Mouse (Mus musculus): ENCODE data around the gene Draxin.

The Draxin gene

GRCm38 (mm10) chr4:148083176-148083899 is 47.2 kb downstream of the Draxin start:
- DNase-seq (ENCODE audit: low spot score in 2 of 2): no peak

DNA sequence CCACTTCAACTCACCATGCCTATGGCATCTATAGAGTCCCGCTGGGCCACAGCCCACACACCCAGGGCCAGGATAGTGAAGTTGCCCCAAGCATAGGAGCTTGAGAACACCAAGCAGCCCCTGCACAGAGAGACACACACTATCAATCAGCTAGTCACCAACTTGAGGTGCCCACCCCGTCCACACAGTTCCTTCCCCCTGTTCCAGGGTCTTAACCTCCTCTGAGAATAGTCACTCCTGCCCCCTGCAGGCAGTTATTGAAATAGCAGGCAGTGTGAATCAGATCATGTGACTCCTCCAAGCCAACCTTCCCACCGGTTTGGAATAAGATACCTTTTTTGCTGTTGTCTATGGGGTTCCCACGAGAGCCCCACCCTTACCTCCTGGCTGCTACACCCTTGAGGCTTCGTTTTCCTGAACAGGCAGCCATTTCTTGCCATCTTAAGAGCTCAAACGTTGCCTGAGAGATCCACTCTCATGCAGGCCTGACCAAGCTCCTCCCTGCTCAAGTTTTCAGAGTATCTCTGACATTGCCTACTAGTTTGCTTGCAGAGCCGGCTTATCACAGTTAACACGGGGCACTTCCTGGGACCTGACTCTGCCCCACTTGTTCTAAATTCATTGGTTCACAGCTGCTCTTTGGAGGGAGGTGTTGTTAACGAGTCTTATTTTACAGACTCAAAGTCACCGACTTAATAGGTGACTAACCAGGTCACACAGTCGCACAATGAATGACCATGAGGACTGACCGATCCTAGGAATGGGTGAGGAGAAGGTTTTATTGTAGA is 48.0 kb downstream of the Draxin start:
- DNase-seq (ENCODE audit: low spot score in 2 of 2): peak; percentile 36 to 60

GRCm38 (mm10) chr4:148081201-148081600 is 49.3 kb downstream of the Draxin start:
- no peak for DNase-seq (ENCODE audit: low spot score in 2 of 2)

GRCm38 (mm10) chr4:148080597-148080973 is 49.9 kb downstream of the Draxin start:
- DNase-seq (ENCODE audit: low spot score in 2 of 2): no peak

DNA sequence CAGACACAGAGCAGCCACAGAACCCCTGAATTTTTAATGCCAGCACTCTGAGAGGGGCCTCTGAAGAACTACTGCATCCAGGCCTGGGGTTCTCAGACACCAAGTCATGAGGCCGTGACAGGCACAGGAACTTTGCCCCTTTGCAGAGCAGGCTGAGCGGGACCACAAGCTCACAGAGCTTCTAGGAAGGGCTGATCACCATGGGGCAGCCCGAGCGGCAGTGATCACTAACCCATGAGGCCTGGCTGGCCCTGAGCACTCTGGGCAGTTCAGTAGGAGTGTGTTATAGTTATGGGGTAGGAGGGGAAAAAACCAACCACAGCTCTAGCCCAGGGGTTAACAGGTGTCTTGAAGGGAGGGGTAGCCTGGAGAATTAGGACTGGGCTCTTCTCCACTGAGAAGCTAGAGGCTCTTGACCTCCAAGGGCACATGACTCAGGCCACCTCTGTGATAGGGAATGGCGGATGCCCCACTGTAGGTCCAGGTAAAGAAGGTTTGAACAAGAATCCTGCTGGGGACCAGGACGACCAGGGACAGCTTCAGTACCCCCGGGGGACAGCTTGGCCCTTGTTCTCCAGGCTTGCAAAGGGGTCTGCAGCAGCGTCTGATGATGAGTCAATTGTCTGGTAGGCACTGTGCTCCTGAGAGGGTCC is 50.4 kb downstream of the Draxin start:
- DNase-seq (ENCODE audit: low spot score in 2 of 2): no peak

DNA sequence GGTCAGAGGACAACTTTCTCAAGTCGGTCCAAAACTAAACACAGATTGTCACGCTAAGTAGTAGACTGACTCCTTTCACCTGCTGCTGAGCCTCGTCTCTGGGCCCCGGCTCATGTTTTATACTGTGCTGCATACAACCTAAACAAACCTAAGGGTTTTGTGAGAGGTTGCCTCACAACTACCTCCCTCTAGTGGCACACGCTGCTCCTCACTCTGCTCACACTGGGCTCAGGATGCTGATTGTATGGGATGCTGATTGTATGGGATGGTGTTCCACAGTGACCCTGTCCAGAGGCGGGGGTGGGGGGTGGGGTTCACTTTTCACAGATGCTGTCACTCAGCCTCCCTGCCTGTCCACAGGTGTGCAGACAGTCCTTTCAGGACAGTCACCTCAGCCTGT is 51.3 kb downstream of the Draxin start:
- DNase-seq (ENCODE audit: low spot score in 2 of 2): no peak

GRCm38 (mm10) chr4:148075881-148076280 is 54.6 kb downstream of the Draxin start:
- DNase-seq (ENCODE audit: low spot score in 2 of 2): no peak

DNA sequence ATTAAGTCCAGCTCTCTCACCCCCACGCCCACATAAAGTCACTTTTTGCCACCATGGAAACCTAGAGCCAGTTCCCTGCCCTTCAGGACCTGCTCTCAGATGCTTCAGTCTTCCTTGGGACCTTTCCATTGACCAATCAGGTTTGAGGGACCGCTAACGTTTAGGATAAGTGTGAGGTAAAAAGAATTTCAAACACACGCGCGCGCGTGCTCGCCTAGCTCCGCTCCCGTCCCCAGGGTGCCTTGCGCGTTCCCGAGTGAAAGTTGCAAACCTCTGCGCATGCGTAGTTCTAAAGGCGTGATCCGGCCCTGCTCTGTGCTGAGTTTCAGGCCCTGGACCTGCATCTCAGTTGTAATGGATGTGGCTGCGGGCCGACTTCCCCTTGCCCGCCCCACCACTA is 55.2 kb downstream of the Draxin start:
- DNase-seq (ENCODE audit: low spot score in 2 of 2): peak; percentile 37 to 47

DNA sequence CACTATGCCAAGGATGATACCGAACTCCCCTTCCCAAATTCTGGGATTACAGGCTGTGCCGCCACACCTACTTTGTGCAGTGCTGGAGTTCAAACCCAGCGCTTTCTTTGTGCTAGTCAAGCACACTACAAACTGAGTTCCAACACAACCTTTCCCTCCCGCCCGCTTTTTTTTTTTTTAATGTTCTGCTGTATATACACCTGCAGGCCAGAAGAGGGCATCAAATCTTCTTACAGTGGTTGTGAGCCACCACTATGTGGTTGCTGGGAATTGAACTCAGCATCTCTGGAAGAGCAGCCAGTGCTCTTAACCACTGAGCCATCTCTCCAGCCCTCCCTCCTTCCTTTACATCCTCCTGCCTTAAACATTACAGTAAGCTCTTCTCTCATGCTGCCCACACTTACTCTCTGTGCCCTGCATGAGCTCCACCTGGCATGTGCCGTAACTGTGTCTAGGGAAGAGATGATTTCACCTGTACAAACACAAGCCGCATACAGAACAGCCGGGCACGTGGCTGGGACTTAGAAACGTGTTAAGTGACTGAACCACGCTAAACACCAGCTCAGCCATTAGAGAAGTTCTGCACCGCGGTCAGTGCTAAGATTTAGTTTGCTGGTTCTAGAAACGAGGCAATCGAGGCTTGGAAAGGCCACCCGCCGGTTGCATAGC is 55.8 kb downstream of the Draxin start:
- DNase-seq (ENCODE audit: low spot score in 2 of 2): no peak

- no peak for DNase-seq (ENCODE audit: low spot score in 2 of 2)
Observed at GRCm38 (mm10) chr4:148071508-148071907, 59.0 kb downstream of the Draxin start.

DNA sequence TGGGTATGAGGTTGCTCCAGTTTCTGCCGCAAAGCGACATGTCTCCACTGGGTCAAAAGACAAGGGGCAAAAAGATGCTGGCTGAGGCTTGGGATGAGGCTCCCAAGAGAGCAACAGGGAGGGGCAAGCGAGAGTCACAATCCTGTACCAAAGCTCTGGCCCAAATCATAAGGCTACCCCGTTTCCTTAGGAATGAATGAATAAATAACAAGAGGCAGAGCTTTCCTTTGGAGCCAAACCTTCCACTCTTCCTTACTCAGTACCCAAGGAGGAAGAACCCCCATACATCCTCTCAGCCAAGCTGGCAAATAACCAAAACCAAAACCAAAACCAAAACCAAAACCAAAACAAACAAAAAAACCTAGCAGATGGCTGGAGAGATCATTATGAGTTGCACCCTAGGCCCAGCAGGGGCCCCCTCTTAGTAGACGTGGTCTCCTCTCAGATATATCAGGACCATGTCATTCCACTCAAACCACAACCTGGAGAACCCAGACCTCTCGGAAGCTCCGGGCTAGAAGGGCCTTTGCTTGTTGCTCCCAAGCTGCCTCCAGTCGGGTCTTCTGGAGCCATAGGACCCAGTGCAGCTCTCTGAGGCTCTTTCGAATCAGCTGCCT is 60.8 kb downstream of the Draxin start:
- DNase-seq (ENCODE audit: low spot score in 2 of 2): no peak

DNA sequence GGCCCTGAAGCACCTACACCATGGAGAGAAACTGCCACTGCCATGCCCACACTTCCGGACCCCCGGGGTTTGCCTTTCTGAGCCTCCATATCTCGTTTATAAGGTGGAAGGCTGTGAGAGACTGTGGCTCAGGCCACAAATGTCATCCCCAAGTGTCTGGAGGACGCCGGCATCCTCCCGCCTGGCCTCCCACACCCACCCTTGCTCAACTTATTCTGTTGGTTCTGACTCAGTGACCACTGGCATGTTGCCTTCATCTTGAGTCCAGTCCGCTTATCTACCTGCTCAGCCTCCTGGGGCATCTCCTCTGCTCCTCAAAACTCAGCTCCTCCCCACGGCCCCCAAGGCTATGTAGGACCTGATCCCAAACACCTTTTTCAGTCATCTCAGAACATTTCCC is 63.2 kb downstream of the Draxin start:
- DNase-seq (ENCODE audit: low spot score in 2 of 2): no peak

DNA sequence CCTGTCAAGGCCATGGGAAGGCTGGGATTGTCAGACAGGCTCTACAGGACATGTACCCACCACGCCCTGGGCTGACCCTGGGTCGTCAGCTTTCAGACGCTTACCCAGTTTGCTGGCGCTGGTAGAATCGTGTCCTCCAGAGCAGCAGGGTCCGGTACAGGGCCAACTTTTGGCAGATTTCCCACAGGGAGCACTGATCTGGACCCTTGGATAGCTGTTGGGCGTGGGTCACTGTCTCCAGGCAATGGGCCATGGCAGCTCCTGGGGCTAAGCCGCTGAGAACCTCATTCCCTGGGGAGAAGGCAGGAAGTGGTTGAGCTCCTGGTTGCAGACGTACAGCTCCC is 64.1 kb downstream of the Draxin start:
- no peak for DNase-seq (ENCODE audit: low spot score in 2 of 2)

- no peak for DNase-seq (ENCODE audit: low spot score in 2 of 2)
Observed at GRCm38 (mm10) chr4:148065702-148066400, 64.6 kb downstream of the Draxin start.

- no peak for DNase-seq (ENCODE audit: low spot score in 2 of 2)
Observed at GRCm38 (mm10) chr4:148061086-148061480, 69.4 kb downstream of the Draxin start.

DNA sequence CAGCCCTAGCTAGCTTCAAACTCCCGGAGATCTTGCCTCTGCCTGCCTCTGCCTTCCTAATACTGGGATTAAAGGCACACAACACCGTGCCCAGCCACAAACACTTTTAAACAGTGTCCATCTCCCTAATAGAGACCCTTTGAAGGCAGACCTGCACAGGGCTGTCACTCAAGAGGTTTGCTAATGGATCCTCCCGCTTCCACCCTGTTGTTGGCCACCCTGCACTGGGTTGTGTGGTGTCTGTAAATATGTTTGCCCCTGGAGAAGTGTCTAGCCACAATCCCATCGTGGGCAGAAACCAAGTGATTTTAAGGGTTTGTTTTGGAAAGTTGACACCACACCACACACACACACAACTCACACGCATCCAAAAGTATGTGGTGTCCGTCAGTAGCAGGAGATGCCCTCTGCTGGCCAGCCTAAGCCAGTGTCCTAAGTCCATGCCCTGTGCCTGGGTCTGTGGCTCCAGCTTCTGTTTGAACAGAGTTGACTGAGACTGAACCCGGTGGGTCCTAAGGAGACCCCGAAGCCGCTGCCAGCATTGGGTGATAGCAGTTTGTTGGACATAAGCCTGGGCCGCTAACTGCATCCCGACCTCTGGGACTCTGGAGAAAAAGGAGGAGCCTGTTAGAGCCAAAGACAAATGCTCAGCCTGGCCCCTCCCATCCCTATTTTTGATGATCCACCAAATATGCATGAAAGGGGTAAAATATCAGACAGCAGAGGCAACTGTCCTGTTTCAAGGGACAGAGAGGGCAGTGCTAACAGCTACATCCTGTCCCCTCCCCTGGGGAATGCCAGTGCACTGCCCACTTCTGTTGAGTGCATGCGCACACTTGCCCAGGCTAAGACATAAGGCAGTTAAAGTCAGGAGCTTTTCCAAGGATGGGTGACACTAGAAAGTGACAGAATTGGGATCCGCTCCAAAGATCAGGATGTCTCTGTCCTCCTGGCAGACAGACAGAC is 70.1 kb downstream of the Draxin start:
- DNase-seq (ENCODE audit: low spot score in 2 of 2): peak in 1 of 2 experiments; percentile 27

GRCm38 (mm10) chr4:148058993-148059392 is 71.5 kb downstream of the Draxin start:
- DNase-seq (ENCODE audit: low spot score in 2 of 2): no peak

DNA sequence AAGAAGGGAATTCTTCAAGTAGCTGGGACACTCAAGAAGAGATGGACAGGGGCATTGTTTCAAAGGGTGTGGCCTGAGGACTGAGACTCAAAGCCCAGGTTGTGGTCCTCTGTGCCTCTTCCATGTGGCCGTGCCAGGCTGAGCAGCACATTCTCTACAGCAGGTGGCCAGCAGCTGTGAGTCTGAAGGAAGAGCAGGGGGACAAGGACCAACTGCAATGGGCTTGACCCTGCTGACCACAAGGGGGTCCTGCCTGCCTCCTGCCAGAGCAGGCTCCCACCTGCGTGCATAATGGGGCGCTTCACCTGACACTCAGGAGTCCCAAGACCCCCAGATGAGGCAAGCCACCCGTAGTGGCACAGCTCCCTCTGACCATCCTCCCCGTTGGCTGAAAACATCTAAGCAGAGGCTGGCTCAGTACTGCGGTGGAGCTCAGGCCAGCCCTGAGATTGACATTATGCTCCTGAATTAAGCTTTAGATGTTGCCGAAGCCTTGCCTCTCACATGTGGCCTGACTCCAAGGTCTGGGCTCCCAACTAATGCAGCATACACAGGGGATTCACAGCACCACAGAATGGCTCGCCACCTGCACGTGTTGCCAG is 72.2 kb downstream of the Draxin start:
- no peak for DNase-seq (ENCODE audit: low spot score in 2 of 2)

GRCm38 (mm10) chr4:148057661-148058209 is 72.8 kb downstream of the Draxin start:
- no peak for DNase-seq (ENCODE audit: low spot score in 2 of 2)

All from spleen, postnatal 14 days (tissue).